Mouse (Mus musculus) CD4-positive, CD25-positive, alpha-beta regulatory T cell (primary cell): ENCODE results near the gene Mvd. TPM values are rescaled to one million over a fixed set of nuclear protein-coding genes. Genes with fewer than 3 reads are reported as not detected.

Source experiments
- polyA plus RNA-seq: library from polyadenylated mRNA; unstranded; fragments of 100-300 nt; shearing (Covaris generic); gene quantifications from one replicate; pipeline ENCODE4 v1.2.1, GENCODE M21; 2017

Gene Mvd
- polyA plus RNA-seq = 23.9 TPM

GRCm38 (mm10) chr8:122443262-122444006 lies at the start of gene Mvd:
Gene Mvd (minus strand): TSS chr8:122443422.

GRCm38 (mm10) chr8:122475580-122476320 lies 32.5 kb upstream of the Mvd start, which contains the start of the genes Rnf166 and Ctu2:
Gene Rnf166 (minus strand): TSS chr8:122476064.
Gene Ctu2 (plus strand): TSS chr8:122476143.

GRCm38 (mm10) chr8:122460524-122461472 lies 17.6 kb upstream of the Mvd start, which contains the start of gene Snai3:
Gene Snai3 (minus strand): TSS chr8:122460733.

GRCm38 (mm10) chr8:122432443-122433268 lies 10.6 kb downstream of the Mvd start, which contains the start of gene Cyba:
Gene Cyba (minus strand): TSS chr8:122432930.

GRCm38 (mm10) chr8:122421376-122422070 lies 21.7 kb downstream of the Mvd start, which contains the start of gene Il17c:
Gene Il17c (plus strand): TSS chr8:122422020.

Other genes starting within 250 kb of the Mvd start
- gene Zfpm1, start 161.3 kb downstream of the Mvd start, polyA plus RNA-seq = 47.3 TPM
- gene Trhr2, start 82.7 kb downstream of the Mvd start, polyA plus RNA-seq = not detected
- 54.4 TPM for gene Zc3h18, start 66.8 kb downstream of the Mvd start, polyA plus RNA-seq
- 0.42 TPM for gene Il17c, start 21.4 kb downstream of the Mvd start, polyA plus RNA-seq
- 871 TPM for gene Cyba, start 10.5 kb downstream of the Mvd start, polyA plus RNA-seq
- 4.0 TPM for gene Snai3, start 17.3 kb upstream of the Mvd start, polyA plus RNA-seq
- 148 TPM for gene Rnf166, start 32.6 kb upstream of the Mvd start, polyA plus RNA-seq
- 86.8 TPM for gene Ctu2, start 32.7 kb upstream of the Mvd start, polyA plus RNA-seq
- 18.8 TPM for gene Piezo1, start 107.9 kb upstream of the Mvd start, polyA plus RNA-seq
- gene Cdt1, start 124.6 kb upstream of the Mvd start, polyA plus RNA-seq = 24.4 TPM
- 192 TPM for gene Aprt, start 133.5 kb upstream of the Mvd start, polyA plus RNA-seq
- 12.3 TPM for gene Galns, start 168.0 kb upstream of the Mvd start, polyA plus RNA-seq
- gene Trappc2l, start 168.2 kb upstream of the Mvd start, polyA plus RNA-seq = 50.3 TPM
- not detected for gene Pabpn1l, start 179.3 kb upstream of the Mvd start, polyA plus RNA-seq